Mouse (Mus musculus): ENCODE measurements around the gene Gm45261. TPM values are rescaled to one million over a fixed set of nuclear protein-coding genes. Genes with fewer than 3 reads are reported as not detected.

Gene Gm45261
- total and polyA plus RNA-seq, 2 experiments from 2014 or later, result not detected

DNA sequence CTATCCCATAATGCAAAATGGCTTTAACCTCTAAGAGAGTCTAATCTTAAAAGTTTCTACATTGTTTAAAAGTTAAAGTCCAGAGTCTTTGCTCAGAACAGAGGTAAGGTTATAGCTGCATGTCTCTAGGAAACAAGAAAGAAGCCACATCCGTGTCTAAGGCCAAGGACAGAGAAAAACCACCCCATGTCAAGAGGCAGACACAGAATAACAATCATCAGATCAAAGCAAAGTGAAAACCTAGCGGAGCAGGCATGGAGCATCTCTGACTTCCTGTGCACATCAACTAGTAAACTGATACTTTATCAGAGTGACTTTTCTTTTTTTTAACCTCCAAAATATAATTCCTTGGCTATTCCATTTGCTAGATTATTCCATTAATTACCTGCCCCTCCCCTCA, 20.3 kb downstream of the Gm45261 start:
- Histone ChIP-seq H3K27me3 (ENCODE audit: insufficient read depth, low read length) (no peaks in the 10 kb centered on the region), H3K4me3 (ENCODE audit: low read depth, low read length) (no peak overlapping the region), H3K4me1 (ENCODE audit: insufficient read depth) (no peaks in the 10 kb centered on the region), H3K27ac (ENCODE audit: low read depth, low read length) (no peak overlapping the region), H3K4me2 (ENCODE audit: low read depth) (no peak overlapping the region), H3K36me3 (ENCODE audit: insufficient read depth) (no peaks in the 10 kb centered on the region), H3K9me3 (ENCODE audit: low read length) (no peaks in the 10 kb centered on the region), H3K9ac (no peak overlapping the region)
- no peak for DNase-seq
- TF ChIP-seq CTCF (IDR thresholded peaks at IDR 0.05; ENCODE audit: low read depth), result no peak
- ATAC-seq, result no peak
- 81% methylated on average over 2 of the region's 2 CpGs for whole genome bisulfite sequencing

DNA sequence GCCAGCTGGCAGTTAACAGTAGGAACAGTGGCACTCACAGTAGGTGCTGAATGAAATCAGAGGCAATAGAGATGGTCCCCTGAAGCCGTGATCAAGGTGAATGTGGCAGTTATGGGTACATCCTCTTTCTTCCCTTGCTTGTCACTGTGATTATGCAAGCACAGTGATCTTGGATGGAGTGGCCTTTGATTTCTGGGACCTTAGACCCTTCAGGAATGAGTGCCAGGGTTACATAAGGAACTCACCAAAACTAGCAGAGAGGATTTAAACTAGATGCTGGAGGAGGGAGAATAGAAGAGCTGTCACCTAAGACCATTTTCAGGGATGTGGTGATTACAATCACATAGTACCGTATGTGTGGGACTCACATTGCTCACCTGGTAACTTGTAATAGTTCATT, 22.7 kb downstream of the Gm45261 start:
- Histone ChIP-seq H3K27ac (ENCODE audit: low read depth, low read length) (no peak overlapping the region), H3K36me3 (ENCODE audit: insufficient read depth) (no peaks in the 10 kb centered on the region), H3K4me2 (ENCODE audit: low read depth) (no peak overlapping the region), H3K9me3 (ENCODE audit: low read length) (no peaks in the 10 kb centered on the region), H3K9ac (no peak overlapping the region), H3K27me3 (ENCODE audit: insufficient read depth, low read length) (no peaks in the 10 kb centered on the region), H3K4me3 (ENCODE audit: low read depth, low read length) (no peak overlapping the region), H3K4me1 (ENCODE audit: insufficient read depth) (no peaks in the 10 kb centered on the region)
- DNase-seq (no peak), ATAC-seq (no peak)
- WGBS, result 83% methylated on average over 2 of the region's 2 CpGs
- TF ChIP-seq CTCF (IDR thresholded peaks at IDR 0.05; ENCODE audit: low read depth), result no peak

DNA sequence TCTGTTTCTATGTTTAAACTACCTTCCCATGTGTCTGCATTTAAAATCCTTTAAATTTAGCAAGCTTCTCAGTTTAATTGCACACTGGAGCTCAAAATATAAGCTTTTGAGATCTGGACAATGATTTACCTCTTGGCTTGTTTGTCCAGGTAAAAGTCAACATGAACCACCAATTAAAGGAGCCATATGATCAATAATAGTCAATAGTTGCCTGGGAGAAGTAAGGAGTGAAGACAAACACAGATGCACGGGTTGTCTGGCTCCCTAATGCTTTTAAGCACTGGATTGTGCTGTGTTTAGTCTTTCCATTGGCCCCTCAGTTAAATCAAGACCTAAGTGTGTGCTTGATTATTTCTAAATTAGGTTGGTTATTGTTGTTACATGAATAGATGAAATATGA, 33.3 kb downstream of the Gm45261 start:
- Histone ChIP-seq H3K27ac (ENCODE audit: low read depth, low read length) (no peak overlapping the region), H3K9me3 (ENCODE audit: low read length) (no peaks in the 10 kb centered on the region), H3K36me3 (ENCODE audit: insufficient read depth) (no peaks in the 10 kb centered on the region), H3K4me1 (ENCODE audit: insufficient read depth) (no peaks in the 10 kb centered on the region), H3K4me3 (ENCODE audit: low read depth, low read length) (no peak overlapping the region), H3K27me3 (ENCODE audit: insufficient read depth, low read length) (no peaks in the 10 kb centered on the region), H3K4me2 (ENCODE audit: low read depth) (no peak overlapping the region), H3K9ac (no peak overlapping the region)
- no peak for DNase-seq
- no peak for ATAC-seq
- 59% methylated on average over 1 of the region's 1 CpGs for WGBS
- no peak for TF ChIP-seq CTCF (IDR thresholded peaks at IDR 0.05; ENCODE audit: low read depth)

DNA sequence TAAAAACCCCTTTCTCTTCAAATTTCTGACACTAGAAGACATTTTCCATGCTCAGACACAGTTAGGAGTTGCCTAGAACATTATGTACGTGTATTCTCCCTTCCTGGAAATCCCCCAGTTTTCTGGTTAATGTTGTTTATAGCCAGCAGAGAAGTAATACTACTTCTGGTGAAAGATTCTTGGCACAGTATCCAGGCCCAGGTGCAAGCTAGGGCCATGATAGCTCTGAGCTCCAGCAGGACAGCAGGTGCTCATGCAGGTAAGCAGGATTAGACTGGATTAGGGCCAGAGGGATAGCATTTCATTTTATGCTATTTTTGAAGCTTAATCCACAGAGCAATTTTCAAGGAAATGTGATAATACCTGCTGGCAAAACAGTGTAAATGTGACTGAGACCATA, 33.8 kb downstream of the Gm45261 start:
- TF ChIP-seq CTCF (IDR thresholded peaks at IDR 0.05; ENCODE audit: low read depth), result no peak
- H3K9me3 ChIP-seq (ENCODE audit: low read length), result no peaks in the 10 kb centered on the region
- no peak for ATAC-seq
- no peaks in the 10 kb centered on the region for H3K4me1 ChIP-seq (ENCODE audit: insufficient read depth)
- no peak overlapping the region for H3K9ac ChIP-seq
- H3K27ac ChIP-seq (ENCODE audit: low read depth, low read length), result no peak overlapping the region
- no peaks in the 10 kb centered on the region for H3K27me3 ChIP-seq (ENCODE audit: insufficient read depth, low read length)
- 48% methylated on average over 1 of the region's 1 CpGs for WGBS
- H3K4me3 ChIP-seq (ENCODE audit: low read depth, low read length), result no peak overlapping the region
- H3K36me3 ChIP-seq (ENCODE audit: insufficient read depth), result no peaks in the 10 kb centered on the region
- DNase-seq, result no peak
- H3K4me2 ChIP-seq (ENCODE audit: low read depth), result no peak overlapping the region

DNA sequence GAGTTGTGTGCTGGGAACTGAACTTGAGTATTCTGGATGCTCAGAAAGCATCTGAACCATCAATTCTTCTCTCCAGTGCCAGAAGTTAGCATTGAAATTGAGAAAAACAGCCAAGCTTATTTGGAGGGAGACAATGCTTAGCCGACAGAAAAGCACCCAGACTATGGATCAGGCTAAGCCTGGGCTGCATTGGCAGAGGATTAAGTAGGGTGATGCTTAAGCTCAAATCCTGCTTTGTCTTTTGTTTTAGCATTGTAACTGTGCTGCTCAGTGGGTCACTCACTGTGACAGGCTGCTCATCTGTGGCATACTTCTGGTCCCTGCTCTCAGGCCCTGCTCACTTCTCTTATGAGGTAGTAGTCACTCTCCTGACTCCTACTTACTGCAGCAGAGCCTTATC, 36.6 kb downstream of the Gm45261 start:
- Histone ChIP-seq H3K36me3 (ENCODE audit: insufficient read depth) (no peaks in the 10 kb centered on the region), H3K9me3 (ENCODE audit: low read length) (no peaks in the 10 kb centered on the region), H3K4me3 (ENCODE audit: low read depth, low read length) (no peak overlapping the region), H3K4me1 (ENCODE audit: insufficient read depth) (no peaks in the 10 kb centered on the region), H3K27ac (ENCODE audit: low read depth, low read length) (no peak overlapping the region), H3K27me3 (ENCODE audit: insufficient read depth, low read length) (no peaks in the 10 kb centered on the region), H3K9ac (no peak overlapping the region), H3K4me2 (ENCODE audit: low read depth) (no peak overlapping the region)
- no peak for TF ChIP-seq CTCF (IDR thresholded peaks at IDR 0.05; ENCODE audit: low read depth)
- ATAC-seq (no peak), DNase-seq (no peak)
- WGBS, result 4% methylated on average over 1 of the region's 1 CpGs

DNA sequence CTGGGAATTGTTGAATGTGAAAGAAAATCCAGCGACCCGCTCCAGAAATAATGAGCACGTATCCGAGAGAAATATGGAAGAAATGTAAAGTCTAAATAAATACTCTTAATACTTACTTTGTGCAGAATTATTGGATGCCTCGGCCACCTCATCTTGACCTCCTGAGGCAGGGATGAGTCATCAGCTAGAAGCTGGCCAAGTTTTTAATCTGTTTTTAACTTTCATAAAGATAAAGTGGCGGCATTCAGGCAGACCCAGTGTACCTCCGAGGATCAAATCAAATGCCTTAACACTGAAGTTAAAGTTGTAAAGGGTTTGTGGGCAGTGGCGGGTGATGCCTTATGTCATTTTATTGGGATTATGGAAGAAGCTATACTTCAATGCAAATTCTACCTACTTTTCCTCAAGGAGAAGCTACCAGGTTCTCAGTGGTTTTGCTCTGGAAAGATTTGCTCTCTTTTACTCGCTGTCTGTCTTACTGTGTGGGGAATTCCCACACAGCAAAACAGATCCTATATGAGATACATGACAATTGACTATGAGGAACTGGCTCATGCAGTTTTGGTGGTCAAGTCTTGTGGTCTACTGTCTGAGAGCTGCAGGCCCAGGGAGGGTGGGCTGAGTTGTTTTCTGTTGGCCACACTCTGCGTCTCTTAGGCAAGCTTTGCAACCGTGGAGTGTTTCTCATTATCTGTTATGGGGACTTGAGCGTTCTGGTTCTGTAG, 42.8 kb downstream of the Gm45261 start:
- WGBS, result 90% methylated on average over 12 of the region's 12 CpGs

DNA sequence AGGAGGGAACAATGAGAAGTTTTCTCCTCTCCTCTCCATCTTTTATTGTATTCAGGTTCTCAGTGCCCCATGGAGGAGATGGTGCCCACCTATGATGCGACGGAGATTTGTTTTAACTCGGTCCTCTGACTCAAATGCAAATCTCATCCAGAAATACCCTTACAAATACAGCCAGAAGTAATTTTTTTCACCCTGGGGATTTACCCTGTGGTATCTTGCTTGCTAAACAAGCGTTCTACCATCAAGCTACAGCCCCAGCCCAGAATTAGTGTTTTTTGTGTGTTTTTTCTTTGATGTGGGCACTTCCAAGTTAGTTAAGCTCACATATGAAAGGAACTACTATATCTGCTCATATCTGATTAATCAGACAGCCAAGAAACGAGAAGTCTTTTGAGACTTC, 44.9 kb downstream of the Gm45261 start:
- Histone ChIP-seq H3K4me3 (ENCODE audit: low read depth, low read length) (no peak overlapping the region), H3K4me1 (ENCODE audit: insufficient read depth) (no peaks in the 10 kb centered on the region), H3K27ac (ENCODE audit: low read depth, low read length) (no peak overlapping the region), H3K36me3 (ENCODE audit: insufficient read depth) (no peaks in the 10 kb centered on the region), H3K27me3 (ENCODE audit: insufficient read depth, low read length) (no peaks in the 10 kb centered on the region), H3K9me3 (ENCODE audit: low read length) (no peaks in the 10 kb centered on the region), H3K9ac (no peak overlapping the region), H3K4me2 (ENCODE audit: low read depth) (no peak overlapping the region)
- no peak for DNase-seq
- ATAC-seq, result no peak
- 41% methylated on average over 5 of the region's 5 CpGs for WGBS
- TF ChIP-seq CTCF (IDR thresholded peaks at IDR 0.05; ENCODE audit: low read depth), result no peak

More for the DNA sequence above, 42.8 kb downstream of the Gm45261 start:
- DNase-seq, result no peak
- ATAC-seq, result no peak
- Histone ChIP-seq H3K9ac (no peak overlapping the region), H3K4me1 (ENCODE audit: insufficient read depth) (no peaks in the 10 kb centered on the region), H3K27ac (ENCODE audit: low read depth, low read length) (no peak overlapping the region), H3K9me3 (ENCODE audit: low read length) (no peaks in the 10 kb centered on the region), H3K4me3 (ENCODE audit: low read depth, low read length) (no peak overlapping the region), H3K4me2 (ENCODE audit: low read depth) (no peak overlapping the region), H3K36me3 (ENCODE audit: insufficient read depth) (no peaks in the 10 kb centered on the region), H3K27me3 (ENCODE audit: insufficient read depth, low read length) (no peaks in the 10 kb centered on the region)
- no peak for TF ChIP-seq CTCF (IDR thresholded peaks at IDR 0.05; ENCODE audit: low read depth)
